Mouse (Mus musculus): ENCODE measurements around the gene Fbxo10. TPM values are rescaled to one million over a fixed set of nuclear protein-coding genes. Genes with fewer than 3 reads are reported as not detected.
"Not testable (repeated sequence)": the region's sequence is repeated elsewhere in the genome, so short reads cannot be mapped to it uniquely, and the experiment has no call there.

Gene Fbxo10
- polyA plus RNA-seq, 1 experiment from 2014 or later: 18.1 TPM

GRCm38 (mm10) chr4:45047286-45047887 lies 37.0 kb downstream of the Fbxo10 start:
- no peaks in the 10 kb centered on the region for H3K9me3 ChIP-seq (replicated peaks)
- peaks cover 25% of the 10 kb centered on the region for H3K4me1 ChIP-seq (replicated peaks)
- H3K4me2 ChIP-seq: no peak overlapping the region
- peak overlapping the region; percentile 91 for H3K27ac ChIP-seq
- WGBS: 78% methylated on average over 9 of the region's 9 CpGs
- H3K4me3 ChIP-seq: no peak overlapping the region
- no peaks in the 10 kb centered on the region for H3K27me3 ChIP-seq
- no peak overlapping the region for H3K9ac ChIP-seq
- H3K36me3 ChIP-seq: peaks cover 23% of the 10 kb centered on the region; the same call in 1 of the 2 replicates
- no peak for ATAC-seq (replicated peaks; ENCODE audit: insufficient number of reproducible peaks, insufficient read depth, low FRiP score, low read depth)

- H3K27ac ChIP-seq: peak overlapping the region; percentile 91
- peak; percentile 65 for ATAC-seq (replicated peaks; ENCODE audit: insufficient number of reproducible peaks, insufficient read depth, low FRiP score, low read depth)
- 55% methylated on average over 5 of the region's 5 CpGs for WGBS
- no peak overlapping the region for H3K4me3 ChIP-seq
- peaks cover 25% of the 10 kb centered on the region; the same call in 1 of the 2 replicates for H3K36me3 ChIP-seq
- H3K4me1 ChIP-seq (replicated peaks): peaks cover 25% of the 10 kb centered on the region
- no peaks in the 10 kb centered on the region for H3K27me3 ChIP-seq
- H3K9me3 ChIP-seq (replicated peaks): no peaks in the 10 kb centered on the region
- H3K4me2 ChIP-seq: no peak overlapping the region
- H3K9ac ChIP-seq: no peak overlapping the region
Measured at GRCm38 (mm10) chr4:45046679-45047078, 37.7 kb downstream of the Fbxo10 start.

- H3K36me3 ChIP-seq: peaks cover 37% of the 10 kb centered on the region
- 69% methylated on average over 7 of the region's 7 CpGs for WGBS
Measured at GRCm38 (mm10) chr4:45040795-45041194, 43.6 kb downstream of the Fbxo10 start.

GRCm38 (mm10) chr4:45039546-45039945 lies 44.9 kb downstream of the Fbxo10 start:
- H3K9me3 ChIP-seq (replicated peaks); ATAC-seq (replicated peaks; ENCODE audit: insufficient number of reproducible peaks, insufficient read depth, low FRiP score, low read depth); H3K4me3 ChIP-seq; H3K9ac ChIP-seq; H3K4me2 ChIP-seq; H3K27me3 ChIP-seq: not testable (repeated sequence)
- H3K4me1 ChIP-seq (replicated peaks): peaks cover 34% of the 10 kb centered on the region
- peaks cover 37% of the 10 kb centered on the region for H3K36me3 ChIP-seq
- peak overlapping the region; percentile 94; the same call in 1 of the 2 replicates for H3K27ac ChIP-seq
- 92% methylated on average over 7 of the region's 7 CpGs for WGBS

More at GRCm38 (mm10) chr4:45040795-45041194, 43.6 kb downstream of the Fbxo10 start:
- no peak overlapping the region for H3K27ac ChIP-seq
- ATAC-seq (replicated peaks; ENCODE audit: insufficient number of reproducible peaks, insufficient read depth, low FRiP score, low read depth): no peak
- no peak overlapping the region for H3K9ac ChIP-seq
- no peak overlapping the region for H3K4me3 ChIP-seq
- no peak overlapping the region for H3K4me2 ChIP-seq
- no peaks in the 10 kb centered on the region for H3K9me3 ChIP-seq (replicated peaks)
- H3K27me3 ChIP-seq: no peaks in the 10 kb centered on the region
- peaks cover 22% of the 10 kb centered on the region for H3K4me1 ChIP-seq (replicated peaks)

GRCm38 (mm10) chr4:45038879-45039278 lies 45.5 kb downstream of the Fbxo10 start:
- peaks cover 37% of the 10 kb centered on the region for H3K4me1 ChIP-seq (replicated peaks)
- 50% methylated on average over 8 of the region's 8 CpGs for WGBS
- peaks cover 39% of the 10 kb centered on the region for H3K36me3 ChIP-seq
- H3K4me2 ChIP-seq; H3K4me3 ChIP-seq; H3K9me3 ChIP-seq (replicated peaks); H3K9ac ChIP-seq; H3K27me3 ChIP-seq; ATAC-seq (replicated peaks; ENCODE audit: insufficient number of reproducible peaks, insufficient read depth, low FRiP score, low read depth): not testable (repeated sequence)
- peak overlapping the region; percentile 94 for H3K27ac ChIP-seq

GRCm38 (mm10) chr4:45037455-45038410 lies 46.7 kb downstream of the Fbxo10 start:
- H3K36me3 ChIP-seq: peaks cover 39% of the 10 kb centered on the region
- peaks cover 37% of the 10 kb centered on the region for H3K4me1 ChIP-seq (replicated peaks)
- no peaks in the 10 kb centered on the region for H3K9me3 ChIP-seq (replicated peaks)
- H3K9ac ChIP-seq: peak overlapping the region; percentile 44
- 0 out of 2 replicates have a peak overlapping the region, but pooled peaks have one; percentile 9 for H3K4me2 ChIP-seq
- H3K27me3 ChIP-seq: no peaks in the 10 kb centered on the region
- ATAC-seq (replicated peaks; ENCODE audit: insufficient number of reproducible peaks, insufficient read depth, low FRiP score, low read depth): peak; percentile 83
- WGBS: 36% methylated on average over 13 of the region's 13 CpGs
- H3K4me3 ChIP-seq: no peak overlapping the region
- peak overlapping the region; percentile 94 for H3K27ac ChIP-seq

- Histone ChIP-seq H3K4me2 (no peak overlapping the region), H3K27ac (peak overlapping the region; percentile 94), H3K36me3 (peaks cover 46% of the 10 kb centered on the region), H3K9me3 (replicated peaks) (no peaks in the 10 kb centered on the region), H3K4me1 (replicated peaks) (peaks cover 37% of the 10 kb centered on the region), H3K9ac (no peak overlapping the region), H3K27me3 (no peaks in the 10 kb centered on the region), H3K4me3 (no peak overlapping the region)
- WGBS: 83% methylated on average over 5 of the region's 5 CpGs
- no peak for ATAC-seq (replicated peaks; ENCODE audit: insufficient number of reproducible peaks, insufficient read depth, low FRiP score, low read depth)
Measured at GRCm38 (mm10) chr4:45036571-45036970, 47.8 kb downstream of the Fbxo10 start.

GRCm38 (mm10) chr4:45036048-45036447 lies 48.4 kb downstream of the Fbxo10 start:
- no peaks in the 10 kb centered on the region for H3K27me3 ChIP-seq
- H3K4me3 ChIP-seq: no peak overlapping the region
- no peak overlapping the region for H3K4me2 ChIP-seq
- no peak overlapping the region for H3K9ac ChIP-seq
- no peak for ATAC-seq (replicated peaks; ENCODE audit: insufficient number of reproducible peaks, insufficient read depth, low FRiP score, low read depth)
- H3K27ac ChIP-seq: peak overlapping the region; percentile 26; the same call in 1 of the 2 replicates
- no peaks in the 10 kb centered on the region for H3K9me3 ChIP-seq (replicated peaks)
- peaks cover 37% of the 10 kb centered on the region for H3K4me1 ChIP-seq (replicated peaks)
- WGBS: 86% methylated on average over 10 of the region's 10 CpGs
- peaks cover 45% of the 10 kb centered on the region for H3K36me3 ChIP-seq

GRCm38 (mm10) chr4:45034693-45035628 lies 49.4 kb downstream of the Fbxo10 start:
- Histone ChIP-seq H3K4me1 (replicated peaks) (peaks cover 37% of the 10 kb centered on the region), H3K4me2 (no peak overlapping the region), H3K4me3 (no peak overlapping the region), H3K9ac (0 out of 2 replicates have a peak overlapping the region, but pooled peaks have one; percentile 4), H3K9me3 (replicated peaks) (no peaks in the 10 kb centered on the region), H3K36me3 (peaks cover 46% of the 10 kb centered on the region), H3K27ac (peak overlapping the region; percentile 26; the same call in 1 of the 2 replicates), H3K27me3 (no peaks in the 10 kb centered on the region)
- ATAC-seq (replicated peaks; ENCODE audit: insufficient number of reproducible peaks, insufficient read depth, low FRiP score, low read depth): no peak
- WGBS: 72% methylated on average over 16 of the region's 16 CpGs

GRCm38 (mm10) chr4:45032586-45032985 lies 51.8 kb downstream of the Fbxo10 start:
- H3K4me3 ChIP-seq: no peak overlapping the region
- WGBS: 85% methylated on average over 9 of the region's 9 CpGs
- H3K27ac ChIP-seq: no peak overlapping the region
- no peaks in the 10 kb centered on the region for H3K9me3 ChIP-seq (replicated peaks)
- no peak for ATAC-seq (replicated peaks; ENCODE audit: insufficient number of reproducible peaks, insufficient read depth, low FRiP score, low read depth)
- peaks cover 32% of the 10 kb centered on the region for H3K4me1 ChIP-seq (replicated peaks)
- H3K27me3 ChIP-seq: no peaks in the 10 kb centered on the region
- no peak overlapping the region for H3K4me2 ChIP-seq
- H3K36me3 ChIP-seq: peaks cover 56% of the 10 kb centered on the region
- H3K9ac ChIP-seq: no peak overlapping the region
